In the genomic region with DNA sequence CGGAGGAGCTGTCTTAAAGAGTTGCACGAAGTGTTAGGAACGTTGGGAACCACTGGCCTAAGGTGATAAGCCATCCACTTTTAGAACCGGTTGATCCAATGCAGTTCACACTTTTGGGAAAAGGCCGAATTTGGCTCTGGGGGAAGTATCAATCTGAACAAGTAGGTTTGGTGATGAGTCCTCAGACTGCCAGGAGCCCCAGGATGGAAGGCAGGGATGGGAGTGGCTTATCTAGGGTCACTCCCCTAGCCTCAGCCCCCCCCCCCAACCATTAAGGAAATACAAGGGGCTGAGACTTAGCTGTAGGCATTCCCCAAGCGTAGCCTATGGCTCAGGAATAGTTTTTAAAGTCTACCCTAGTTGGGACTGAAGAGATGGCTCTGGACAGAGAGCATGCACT, we compare ENCODE assay signal across 13 mouse cellular contexts. TPM values are rescaled to one million over a fixed set of nuclear protein-coding genes. Genes with fewer than 3 reads are reported as not detected.
"Had no signal": no experiment of that assay in that cellular context is flagged by ENCODE, and none has a peak within 500 bp of the region (broad histone marks: within the 10 kb centered on the region; RNA-seq: fewer than 3 reads in every experiment).

No protein-coding gene starts in this region.

- H3K9ac ChIP-seq: limb, embryonic 13.5 days; liver, embryonic 14.5 days; midbrain, embryonic 13.5 days; neural tube, embryonic 15.5 days had no signal

- H3K27me3 ChIP-seq: limb, embryonic 13.5 days; midbrain, embryonic 13.5 days; neural tube, embryonic 15.5 days had no signal

- DNase-seq: kidney, postnatal 36 days; left cerebral cortex, postnatal 4 days; lung, adult 18-20 months; lung, postnatal 36 days; right cerebral cortex, adult 18-20 months; right cerebral cortex, postnatal 25 days; thymus, postnatal 14 days had no signal

- H3K27ac ChIP-seq: limb, embryonic 13.5 days; liver, embryonic 14.5 days; midbrain, embryonic 13.5 days had no signal

- H3K9me3 ChIP-seq: limb, embryonic 13.5 days; midbrain, embryonic 13.5 days; neural tube, embryonic 15.5 days had no signal

- H3K4me1 ChIP-seq: midbrain, embryonic 13.5 days; neural tube, embryonic 15.5 days had no signal

- H3K36me3 ChIP-seq: limb, embryonic 13.5 days; midbrain, embryonic 13.5 days; neural tube, embryonic 15.5 days had no signal

- H3K4me3 ChIP-seq: limb, embryonic 13.5 days; midbrain, embryonic 13.5 days; neural tube, embryonic 15.5 days had no signal

RNA-seq across cellular contexts. Expression of gene Fblim1, which starts 39.7 kb away (rescaled TPM):
- total RNA-seq: megakaryocyte progenitor cell, adult 5-6 weeks had no signal

RNA-seq across cellular contexts. Expression of gene Slc25a34, which starts 57.4 kb away (rescaled TPM):
- total RNA-seq: megakaryocyte progenitor cell, adult 5-6 weeks had no signal
- polyA plus RNA-seq: limb, embryonic 13.5 days; neural tube, embryonic 11.5 days had no signal
